Mouse (Mus musculus) kidney, postnatal 36 days (tissue): ENCODE results near the gene Parpbp.

Experiments used
- DNase-seq, 2 experiments: peaks; one replicate each; pipeline ENCODE4 v3.0.0; 2021 to 2022; ENCODE audit warnings: mixed read lengths in 2 of 2

The Parpbp gene

DNA sequence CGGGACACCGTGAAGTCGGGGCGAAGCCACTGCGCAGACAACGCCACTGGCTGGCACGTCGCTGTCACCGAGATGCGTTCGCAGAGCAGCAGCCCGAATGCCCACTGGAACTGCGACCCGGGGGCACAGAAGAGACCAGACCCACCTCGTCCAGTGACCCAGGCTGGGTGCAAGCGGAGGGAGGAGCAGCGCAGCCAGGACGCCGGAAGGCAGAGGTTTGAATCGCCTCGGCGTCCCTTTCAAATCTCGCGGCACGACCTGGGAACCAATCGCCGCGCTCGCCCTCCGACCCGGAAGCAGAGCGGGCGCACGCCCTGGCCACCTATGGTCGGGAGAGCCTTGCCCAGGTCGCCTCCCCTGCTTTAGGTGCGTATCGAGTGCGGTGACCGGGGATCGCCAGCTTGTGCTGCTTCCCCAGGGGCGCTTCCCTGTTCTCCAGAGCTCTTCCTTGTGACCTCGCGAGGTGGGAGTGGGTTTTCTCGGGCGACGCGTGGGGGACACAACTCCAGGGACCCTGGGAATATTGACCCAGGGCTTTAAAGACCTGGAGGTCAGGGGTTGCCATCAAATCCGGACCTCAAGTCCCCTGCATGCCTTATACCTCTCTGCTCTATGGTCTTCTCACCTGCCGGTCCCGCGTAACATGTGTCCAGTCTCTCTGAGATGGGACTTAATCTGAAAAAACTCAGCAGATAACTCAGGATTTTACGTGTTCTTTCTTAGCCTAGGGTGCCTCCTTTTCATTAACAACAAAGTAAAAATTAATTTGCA is at the start of gene Parpbp, which contains the start of gene Nup37:
TSS of gene Parpbp (minus strand) at position 235 of the 771 bp plus-strand sequence.
TSS of gene Nup37 (plus strand) at position 286 of the 771 bp plus-strand sequence.
- DNase-seq: peak; percentile 88 to 94

DNA sequence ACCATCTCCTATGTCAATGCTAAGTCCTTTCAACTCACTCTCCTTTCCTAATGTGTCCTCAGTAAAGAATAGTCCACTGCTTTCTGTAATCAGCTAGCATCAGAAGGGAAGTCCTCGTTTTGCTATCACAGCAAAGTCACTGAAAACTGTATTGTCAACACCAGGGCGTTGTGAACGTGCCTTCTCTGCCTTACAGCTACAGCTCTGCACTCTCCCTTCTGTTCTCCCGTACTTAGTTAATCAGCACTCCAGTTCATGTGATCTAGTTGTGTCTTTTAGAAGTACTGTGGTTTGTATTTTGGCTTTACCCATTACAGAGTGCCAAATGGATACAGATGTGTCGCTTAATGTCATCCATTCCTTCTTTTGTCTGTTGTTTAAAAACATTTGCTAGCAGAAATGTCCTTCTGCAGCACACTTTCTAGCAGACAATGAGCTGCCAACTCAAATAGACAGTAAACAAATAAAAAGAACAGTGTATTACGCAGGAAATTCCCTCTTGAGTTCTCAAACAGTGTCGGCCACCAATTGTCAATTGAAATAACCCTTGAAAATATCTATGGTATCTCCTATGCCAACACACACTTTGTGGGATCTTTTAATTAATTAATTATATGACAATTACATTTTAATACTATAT is 20.8 kb upstream of the Parpbp start:
- no peak for DNase-seq

DNA sequence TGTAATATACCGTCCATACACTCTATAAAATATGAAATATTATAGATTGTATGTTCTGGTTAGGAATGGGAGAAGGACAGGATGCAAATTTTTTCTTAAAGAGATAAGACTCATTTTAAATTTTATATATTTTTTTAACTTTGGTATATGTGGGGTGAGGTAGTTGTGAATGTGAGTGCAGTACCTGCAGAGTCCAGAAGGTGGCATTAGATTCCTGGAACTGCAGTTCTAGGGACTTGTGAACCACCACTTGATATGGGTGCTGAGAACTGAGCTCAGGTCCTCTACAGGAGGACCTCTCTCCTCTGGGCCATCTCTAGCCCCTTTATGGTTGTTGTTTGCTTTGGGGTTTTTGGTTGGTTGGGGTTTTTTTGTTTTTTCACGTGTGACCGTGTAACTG is 19.4 kb upstream of the Parpbp start:
- DNase-seq: peak in 1 of 2 experiments; percentile 38

DNA sequence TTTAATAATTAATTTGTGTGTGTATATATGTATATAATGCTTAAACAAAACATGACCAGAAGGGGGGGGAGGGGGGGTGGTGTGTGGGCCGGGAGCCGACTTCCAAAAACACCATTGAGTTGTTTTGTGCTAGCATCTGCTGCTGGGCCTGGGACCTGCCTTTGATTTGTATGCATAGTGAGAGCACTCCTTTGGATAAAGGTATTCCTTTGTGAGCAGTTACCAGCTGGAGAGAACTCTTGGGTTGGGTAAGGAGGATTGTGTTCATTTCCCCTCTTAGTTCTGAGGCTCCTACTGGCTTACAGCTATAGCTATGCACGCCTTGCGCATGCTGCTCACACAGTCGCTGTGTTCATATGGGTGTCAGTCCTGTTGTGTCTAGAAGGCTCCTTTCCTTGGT is 15.9 kb upstream of the Parpbp start:
- no peak for DNase-seq

DNA sequence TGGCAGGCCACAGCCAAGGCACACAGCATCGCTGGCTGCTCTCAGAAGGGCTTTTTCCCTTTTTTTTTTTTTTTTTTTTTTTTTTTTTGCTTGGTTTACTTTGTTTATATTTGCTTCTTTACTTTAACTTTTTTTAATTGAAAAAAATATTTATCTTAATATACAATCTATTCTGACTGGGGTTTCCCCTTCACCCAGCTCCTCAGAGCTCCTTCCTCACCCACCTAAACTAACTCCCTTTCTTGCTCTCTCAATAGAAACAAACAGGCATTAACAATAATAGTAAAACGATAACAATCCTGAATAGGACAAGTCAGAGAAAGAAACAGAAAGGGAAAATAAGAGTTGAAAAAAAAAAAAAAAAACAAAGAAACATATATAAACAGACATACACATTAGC is 15.4 kb upstream of the Parpbp start:
- no peak for DNase-seq

DNA sequence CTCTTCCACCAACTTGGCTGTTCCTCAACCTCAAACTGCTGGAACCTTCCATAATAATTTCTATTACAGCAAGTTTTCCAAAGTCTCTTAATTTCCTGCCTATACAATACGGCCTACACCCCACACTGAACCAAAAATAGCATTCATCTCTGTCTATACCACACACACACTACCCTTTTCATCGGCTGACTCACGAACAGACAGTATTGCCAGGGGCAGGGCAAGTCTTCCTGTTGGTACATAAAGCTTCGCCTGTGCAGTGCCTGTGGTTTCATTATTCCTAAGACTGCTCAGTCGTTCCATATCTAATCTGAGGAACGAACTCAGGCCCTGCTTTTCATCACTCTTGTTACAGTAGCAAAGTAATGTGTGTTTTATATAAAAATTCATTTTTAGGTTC is 4.9 kb upstream of the Parpbp start:
- no peak for DNase-seq

DNA sequence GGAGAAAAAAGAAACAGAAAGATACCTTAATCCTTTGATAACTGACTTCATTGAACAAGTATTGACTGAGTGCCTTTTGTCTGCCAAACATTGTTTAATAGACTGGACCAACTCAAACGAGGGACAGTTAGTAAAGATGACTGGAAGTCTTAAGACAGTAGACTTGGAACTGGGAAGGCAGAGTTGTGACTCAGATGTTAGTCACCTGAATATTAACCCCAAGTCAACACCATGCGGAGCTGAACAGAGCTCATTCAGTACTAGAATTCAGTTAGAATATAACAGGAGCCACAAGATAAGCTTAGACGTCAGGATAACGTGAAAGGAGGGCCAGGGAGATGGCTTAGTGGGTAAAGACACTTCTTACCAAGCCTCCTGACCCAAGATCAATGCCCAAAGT is 3.6 kb upstream of the Parpbp start:
- DNase-seq: no peak

DNA sequence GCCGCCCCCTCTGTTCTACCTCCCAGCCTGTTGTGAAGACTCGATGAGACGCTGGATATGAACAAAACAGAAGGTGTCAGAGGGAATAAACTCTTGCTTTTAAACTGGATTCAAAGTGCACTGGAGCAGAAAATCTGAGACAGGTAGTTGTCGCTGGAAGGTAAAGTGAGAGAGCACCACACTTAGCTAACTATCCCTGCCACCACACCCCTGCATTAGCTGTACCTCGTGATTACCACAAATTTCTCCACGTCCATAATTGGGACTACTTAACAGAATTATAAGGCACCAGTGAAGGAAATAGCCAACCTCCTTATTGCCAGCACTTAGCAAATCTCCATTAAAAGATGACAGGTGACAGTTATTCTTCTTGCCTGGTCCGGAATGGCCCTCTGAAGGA is 554 bp downstream of the Parpbp start:
- DNase-seq: no peak

DNA sequence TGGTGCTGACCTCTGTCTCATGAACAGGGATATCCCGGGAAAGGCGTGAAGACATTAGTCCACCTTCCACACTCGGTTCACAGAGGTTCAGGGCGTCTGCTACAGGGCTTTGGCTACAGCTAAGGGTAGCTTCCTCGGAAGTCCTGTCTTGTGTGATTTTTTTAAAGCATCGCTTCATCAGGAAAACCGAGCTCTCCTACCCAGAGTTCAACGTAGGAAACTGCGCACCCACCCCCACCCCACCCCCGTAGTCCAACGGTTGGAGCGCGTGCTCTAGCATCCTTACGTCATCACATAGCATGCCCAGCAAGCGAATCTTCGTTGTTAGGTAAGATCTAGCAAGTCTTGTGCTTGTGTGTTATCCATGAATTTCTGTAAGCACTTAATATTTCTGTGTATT is 11.1 kb downstream of the Parpbp start:
- no peak for DNase-seq

DNA sequence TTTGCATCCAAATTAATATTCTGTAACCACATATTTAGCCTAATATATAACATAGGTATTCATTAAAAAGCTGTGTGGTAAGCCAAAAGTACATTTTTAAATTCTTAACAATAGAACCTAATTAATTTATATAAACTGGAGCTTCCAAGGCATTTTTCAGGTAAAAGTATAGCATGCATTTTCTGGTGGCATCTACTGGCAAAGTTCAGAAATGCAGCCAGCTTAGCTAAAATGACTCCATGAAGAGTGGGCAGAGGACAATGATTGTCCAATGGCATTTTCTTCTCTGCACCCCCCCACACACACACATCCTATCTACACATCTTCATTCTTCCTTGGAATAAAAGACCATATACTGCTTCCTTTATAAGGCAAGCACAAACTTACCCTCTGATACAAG is 27.0 kb downstream of the Parpbp start:
- DNase-seq: peak in 1 of 2 experiments; percentile 20

DNA sequence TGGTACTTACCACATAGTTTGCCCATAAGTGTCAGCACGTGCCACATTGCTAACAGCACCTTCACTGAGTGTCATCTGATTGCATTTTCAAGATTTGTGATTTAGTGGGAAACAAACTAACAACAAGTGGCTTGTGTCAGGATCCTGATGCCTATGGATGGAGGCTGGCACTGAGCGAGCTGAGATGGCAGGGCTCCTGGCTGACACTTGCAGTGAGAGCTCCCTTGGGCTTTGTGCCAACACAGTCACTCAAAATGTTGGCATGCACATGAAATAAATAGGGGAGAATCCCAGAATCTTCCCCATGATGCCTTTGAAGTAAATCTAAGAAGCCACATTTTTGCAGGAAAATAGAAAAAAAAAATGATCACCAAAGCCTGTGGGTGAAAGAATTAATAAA is 33.5 kb downstream of the Parpbp start:
- no peak for DNase-seq

DNA sequence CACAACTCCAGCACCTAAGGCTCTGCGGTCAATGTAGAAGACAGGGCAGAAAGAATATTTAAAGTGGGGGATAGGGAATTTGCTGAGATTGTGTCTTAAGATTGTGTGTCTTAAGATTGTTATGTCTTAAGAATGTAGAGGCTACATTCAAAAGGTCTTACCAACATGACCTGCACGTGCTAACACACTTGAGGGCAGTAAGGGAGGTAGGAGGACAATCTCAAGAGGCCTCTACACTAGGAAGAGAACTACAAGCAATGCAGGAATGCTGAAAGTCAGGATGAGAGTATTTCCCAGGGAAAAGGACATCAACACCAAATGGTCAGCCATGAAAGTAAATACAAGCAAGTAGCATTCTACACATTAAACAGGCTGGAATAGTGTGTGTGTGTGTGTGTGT is 40.6 kb downstream of the Parpbp start:
- no peak for DNase-seq

DNA sequence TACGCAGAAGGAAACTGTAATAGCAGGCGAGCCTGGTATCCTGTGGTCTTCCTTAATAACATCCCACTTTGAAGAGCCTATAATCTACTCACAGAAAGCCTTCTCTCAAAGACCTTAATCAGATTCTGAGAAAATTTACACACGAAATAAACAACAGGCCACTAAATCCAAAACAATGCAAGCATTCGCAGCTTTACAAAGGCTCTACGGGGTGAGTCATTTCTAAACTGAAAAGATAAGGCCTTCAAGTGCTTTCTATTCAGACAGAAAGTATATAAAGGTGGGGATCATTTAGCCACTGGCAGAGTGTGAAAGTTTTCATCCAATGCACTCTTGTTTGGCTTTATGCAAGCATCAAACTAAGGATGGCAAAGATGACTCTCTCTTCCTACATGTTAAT is 56.0 kb downstream of the Parpbp start, which contains the start of gene Pmch:
TSS of gene Pmch (plus strand) at position 301 of the 400 bp plus-strand sequence.
- no peak for DNase-seq

DNA sequence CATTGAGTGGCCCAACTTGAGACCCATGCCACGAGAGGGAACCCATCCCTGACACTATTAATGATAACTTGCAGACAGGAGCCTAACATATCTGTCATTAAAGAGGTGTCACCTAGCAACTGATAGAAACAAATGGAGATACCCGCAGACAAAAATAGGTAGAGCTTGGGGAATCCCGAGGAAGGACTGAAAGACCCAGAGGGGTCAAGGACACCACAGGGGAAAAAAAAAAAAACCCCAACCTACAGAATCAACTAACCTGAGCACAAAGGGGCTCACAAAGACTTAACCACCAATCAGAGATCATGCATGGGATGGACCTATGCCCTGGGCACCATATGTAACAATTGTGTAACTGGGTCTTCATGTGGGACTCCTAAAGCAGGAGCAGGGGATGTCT is 79.4 kb downstream of the Parpbp start:
- DNase-seq: no peak

DNA sequence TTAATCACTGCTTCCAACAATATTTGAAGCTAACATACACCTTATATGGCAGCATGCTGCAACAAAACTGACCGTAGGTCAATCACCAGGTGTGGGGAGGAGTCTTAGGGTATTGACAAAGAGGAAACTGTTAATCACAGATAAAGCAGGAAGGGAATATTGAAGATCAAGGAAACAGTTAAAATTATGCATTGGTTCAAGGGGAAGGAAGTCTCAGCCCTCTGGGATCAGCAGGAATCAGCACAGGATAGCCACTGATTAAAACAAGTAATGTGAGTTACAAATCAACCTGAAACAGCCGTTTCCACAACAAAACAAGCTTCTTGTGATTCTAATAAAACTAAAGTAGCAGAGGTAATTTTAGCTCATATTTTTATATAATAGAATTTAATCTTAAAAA is 81.9 kb downstream of the Parpbp start:
- peak; percentile 5 to 15 for DNase-seq

DNA sequence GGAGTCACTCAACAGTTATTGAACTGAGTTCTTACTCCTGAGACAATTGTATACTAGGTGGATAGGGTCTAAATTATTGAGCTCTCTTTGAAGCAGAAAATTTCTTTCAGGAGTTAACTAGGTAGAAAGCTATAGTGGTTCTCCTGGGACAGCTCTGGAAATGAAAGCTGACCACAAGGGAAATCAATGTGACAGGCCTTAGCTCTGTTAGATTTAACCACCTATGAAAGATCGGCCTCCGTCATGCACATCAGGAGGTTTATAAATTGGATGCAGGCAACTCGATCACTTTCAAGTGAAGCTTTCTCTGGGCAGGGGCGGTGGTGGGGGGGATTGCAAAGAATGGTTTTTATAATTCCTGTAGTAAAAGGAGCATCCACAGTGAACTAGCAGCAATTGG is 83.3 kb downstream of the Parpbp start:
- DNase-seq: no peak

DNA sequence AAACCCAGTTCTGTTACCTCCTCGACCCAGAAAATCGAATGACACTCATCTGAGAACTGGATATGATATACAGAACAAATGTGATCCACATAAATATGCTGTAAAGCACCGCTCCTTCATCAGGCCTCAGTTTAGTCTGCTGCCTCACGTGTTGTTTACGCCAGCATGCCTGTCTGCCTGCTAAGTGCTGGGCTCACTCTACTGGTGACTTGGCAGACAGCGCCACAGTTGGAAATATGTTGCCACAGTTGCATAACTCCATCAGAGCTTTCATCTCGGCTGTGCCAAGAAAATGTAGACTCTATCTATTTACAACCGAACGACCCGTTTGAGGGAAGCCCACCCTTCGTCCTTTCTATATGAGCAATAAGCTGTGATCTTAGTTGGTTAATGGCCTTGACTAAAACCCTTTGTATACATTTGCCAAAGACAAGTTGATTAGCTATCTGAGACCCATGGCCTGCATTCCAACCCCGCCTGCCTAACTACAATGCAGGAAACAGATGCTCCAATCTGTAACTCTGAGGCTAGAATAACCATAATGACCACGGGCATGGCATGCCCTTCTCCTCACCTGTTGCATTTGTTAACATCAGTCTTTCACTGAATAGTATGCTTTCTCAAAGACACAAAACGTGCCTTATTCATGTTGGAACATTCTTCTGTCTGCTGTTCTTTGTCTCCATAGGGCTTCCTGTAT is 89.6 kb downstream of the Parpbp start:
- no peak for DNase-seq

DNA sequence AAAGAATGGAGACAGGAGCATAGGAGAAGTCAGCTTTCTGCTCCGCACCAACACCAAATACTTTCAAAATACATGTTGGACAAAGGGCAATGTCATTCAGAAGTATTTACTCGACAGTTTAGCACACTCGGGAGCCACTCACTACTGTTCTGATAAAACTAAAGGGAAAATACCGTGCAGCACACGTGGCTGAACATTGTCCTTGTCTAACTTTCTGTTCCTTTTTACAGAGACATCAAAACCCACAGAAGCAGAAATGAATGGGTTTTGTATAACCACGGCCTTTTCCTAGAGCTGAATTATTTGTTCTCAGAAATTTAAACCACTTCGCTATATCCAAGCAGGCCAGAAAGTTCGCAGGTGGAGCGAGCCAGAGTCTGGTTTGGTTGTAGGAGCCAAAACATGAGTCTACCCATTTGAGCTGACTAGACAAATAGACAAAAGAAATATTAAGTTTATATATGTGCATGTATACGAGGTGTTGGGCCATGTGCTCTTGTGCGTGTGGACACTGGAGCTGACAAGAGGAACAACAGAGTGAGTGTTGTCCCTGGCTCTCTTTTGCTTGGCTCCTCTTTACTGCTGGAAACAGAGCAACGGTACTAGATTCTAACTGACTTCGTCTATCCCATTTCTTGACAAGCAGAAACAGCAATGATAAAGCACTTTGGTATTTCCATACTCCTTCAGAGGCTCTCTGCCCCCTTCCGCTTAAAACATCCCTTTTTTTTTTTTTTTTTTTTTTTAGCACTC is 92.3 kb downstream of the Parpbp start:
- DNase-seq: no peak

DNA sequence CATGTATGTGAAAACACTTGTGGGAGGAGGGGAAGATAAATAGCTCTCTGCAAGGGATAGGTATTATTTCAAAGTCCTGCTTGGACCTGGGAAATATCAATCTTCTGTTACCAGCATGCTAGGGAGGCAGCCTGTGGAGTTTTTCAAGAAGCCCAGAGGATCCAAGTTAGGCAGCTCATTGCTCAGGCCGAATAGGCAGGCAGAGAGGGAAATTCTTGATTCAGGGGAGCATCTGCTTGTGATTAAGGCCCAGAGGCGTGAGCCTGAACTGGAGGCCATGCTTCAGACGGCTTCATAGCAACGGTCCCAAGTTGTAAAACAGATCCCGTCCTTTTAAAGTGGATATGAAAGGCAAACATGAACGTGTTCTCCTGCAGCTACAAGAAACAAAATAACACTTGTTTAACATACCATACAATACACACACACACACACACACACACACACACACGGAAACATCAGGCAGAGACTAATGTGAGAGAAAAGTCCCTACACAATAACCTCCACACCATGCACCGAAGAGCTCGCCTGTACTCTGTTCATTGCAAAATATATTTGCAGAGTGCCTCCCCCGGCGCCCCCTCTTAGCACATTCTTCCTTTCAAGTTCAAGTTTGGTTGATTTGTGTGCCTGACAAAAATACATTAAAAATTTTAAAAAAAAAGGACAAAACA is 100.5 kb downstream of the Parpbp start:
- DNase-seq: no peak

DNA sequence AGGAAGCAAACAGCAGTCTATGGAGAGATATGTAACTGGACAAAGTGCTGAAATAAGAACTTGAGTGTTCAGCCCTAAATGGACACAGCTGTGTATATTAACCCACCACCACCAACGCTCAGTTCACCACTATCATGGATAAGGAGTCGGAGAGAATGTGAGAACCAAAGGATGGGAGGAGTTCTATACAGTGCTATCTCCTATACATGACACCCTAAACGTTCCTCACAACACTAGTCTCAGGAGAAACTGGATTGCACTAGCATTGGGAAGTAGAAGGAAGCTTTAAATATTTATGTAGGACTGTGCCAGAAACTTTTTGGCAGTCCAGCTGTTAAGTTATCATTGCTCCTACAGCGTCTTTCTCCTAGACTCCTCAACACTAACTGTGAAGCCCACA is 102.4 kb downstream of the Parpbp start:
- no peak for DNase-seq
